8 mouse cellular contexts compared by ENCODE assay signal in genomic region chr7:140903212-140903611, GRCm38 (mm10). TPM values are rescaled to one million over a fixed set of nuclear protein-coding genes. Genes with fewer than 3 reads are reported as not detected.
DNase-seq lines count a peak whose midpoint lies in the region; ATAC-seq and TF ChIP-seq lines count a peak whose summit lies in the region.

No protein-coding gene starts in this region.

- no peaks in the 10 kb centered on the region for H3K27me3 ChIP-seq in MEL (ENCODE audit: control insufficient read depth in 1 of 2, insufficient read depth in 2 of 2, low read length in 2 of 2)
- no peaks in the 10 kb centered on the region for H3K27me3 ChIP-seq in forebrain, embryonic 15.5 days
- H3K27me3 ChIP-seq in hindbrain, embryonic 16.5 days (replicated peaks; ENCODE audit: control insufficient read depth, insufficient read depth, low read length): no peaks in the 10 kb centered on the region

- no peaks in the 10 kb centered on the region for H3K9me3 ChIP-seq in MEL (replicated peaks; ENCODE audit: insufficient read depth, low read length)
- H3K9me3 ChIP-seq in forebrain, embryonic 15.5 days: no peaks in the 10 kb centered on the region
- no peaks in the 10 kb centered on the region for H3K9me3 ChIP-seq in hindbrain, embryonic 16.5 days (ENCODE audit: control insufficient read depth, low read length)

- no peak for TF ChIP-seq EP300 in MEL (IDR thresholded peaks at IDR 0.05; ENCODE audit: low read depth in 1 of 2, low read length in 2 of 2)

- H3K27ac ChIP-seq in MEL (ENCODE audit: control insufficient read depth, low read depth, low read length): no peak overlapping the region
- no peak overlapping the region for H3K27ac ChIP-seq in forebrain, embryonic 15.5 days (replicated peaks)
- no peak overlapping the region for H3K27ac ChIP-seq in hindbrain, embryonic 16.5 days (ENCODE audit: low read depth, low read length)
- no peak overlapping the region for H3K27ac ChIP-seq in left cerebral cortex, adult 2 months

- H3K79me2 ChIP-seq in MEL (ENCODE audit: control insufficient read depth, insufficient read depth, low read length, poor library complexity): no peaks in the 10 kb centered on the region

- no peak overlapping the region for H3K4me3 ChIP-seq in MEL (ENCODE audit: control insufficient read depth in 1 of 2, insufficient read depth in 1 of 2, low read depth in 2 of 2, low read length in 2 of 2)
- no peak overlapping the region for H3K4me3 ChIP-seq in forebrain, embryonic 15.5 days
- H3K4me3 ChIP-seq in hindbrain, embryonic 16.5 days (ENCODE audit: low read length): no peak overlapping the region
- no peak overlapping the region for H3K4me3 ChIP-seq in left cerebral cortex, adult 2 months

- no peaks in the 10 kb centered on the region for H3K4me1 ChIP-seq in MEL (ENCODE audit: control insufficient read depth in 1 of 2, insufficient read depth in 2 of 2, low read length in 2 of 2)
- H3K4me1 ChIP-seq in forebrain, embryonic 15.5 days: no peaks in the 10 kb centered on the region
- no peaks in the 10 kb centered on the region for H3K4me1 ChIP-seq in hindbrain, embryonic 16.5 days (ENCODE audit: control insufficient read depth, insufficient read depth, low read depth, low read length)

- TF ChIP-seq RAD21 in MEL (IDR thresholded peaks at IDR 0.05; ENCODE audit: low read depth, low read length): peak; percentile 98

- TF ChIP-seq CTCF in MEL (IDR thresholded peaks at IDR 0.05 in 2 of 3, conservative IDR thresholded peaks at IDR 0.05 in 1 of 3; ENCODE audit: control insufficient read depth in 1 of 3, insufficient read depth in 1 of 3, low read depth in 2 of 3, low read length in 3 of 3, poor library complexity in 1 of 3, severe bottlenecking in 1 of 3): peak; percentile 94 to 96 (median 94)
- TF ChIP-seq CTCF in left cerebral cortex, adult 2 months (IDR thresholded peaks at IDR 0.05): peak; percentile 98

- DNase-seq in MEL (ENCODE audit: low read depth, low spot score): peak; percentile 70
- peak; percentile 63 for DNase-seq in cerebellum, adult 11 months
- DNase-seq in left cerebral cortex, adult 2 months (ENCODE audit: extremely low spot score in 1 of 2, low spot score in 2 of 2): peak; percentile 66 to 82
- peak; percentile 74 to 84 for DNase-seq in right cerebral cortex, postnatal 10 days (ENCODE audit: low spot score in 2 of 2)
- peak; percentile 66 to 76 for DNase-seq in urinary bladder, postnatal 36 days (ENCODE audit: low spot score in 2 of 2)

- no peak for TF ChIP-seq POLR2A in MEL (IDR thresholded peaks at IDR 0.05; ENCODE audit: control insufficient read depth in 1 of 2, insufficient read depth in 1 of 2, low read depth in 1 of 2, low read length in 2 of 2, poor library complexity in 1 of 2)

- 0 out of 2 replicates have a peak, but pooled peaks have one; percentile 41 for ATAC-seq in forebrain, embryonic 15.5 days (replicated peaks)
- ATAC-seq in hindbrain, embryonic 16.5 days: peak; percentile 37
- peak; percentile 86 for ATAC-seq in megakaryocyte progenitor cell, adult 5-6 weeks (replicated peaks; ENCODE audit: poor library complexity)

- no peaks in the 10 kb centered on the region for H3K36me3 ChIP-seq in MEL (ENCODE audit: control insufficient read depth in 1 of 2, insufficient read depth in 2 of 2, low read length in 2 of 2)
- H3K36me3 ChIP-seq in forebrain, embryonic 15.5 days: peaks cover 8% of the 10 kb centered on the region; the same call in 1 of the 2 replicates
- peaks cover 9% of the 10 kb centered on the region for H3K36me3 ChIP-seq in hindbrain, embryonic 16.5 days (ENCODE audit: control insufficient read depth, insufficient read depth, low read length)

- 22% methylated on average over 13 of the region's 13 CpGs for WGBS in forebrain, embryonic 15.5 days
- 25% methylated on average over 13 of the region's 13 CpGs for WGBS in hindbrain, embryonic 16.5 days

- intact Hi-C loops in left cerebral cortex, adult 2 months (cut with DNase I): loop anchor here (1.0 to 5.0 kb wide), 2 partner anchors 59 to 826 kb away; no protein-coding TSS in a partner anchor

- no peak overlapping the region for H3K4me2 ChIP-seq in forebrain, embryonic 15.5 days (replicated peaks)
- no peak overlapping the region for H3K4me2 ChIP-seq in hindbrain, embryonic 16.5 days (ENCODE audit: low read length)

- peak overlapping the region; percentile 12; the same call in 1 of the 2 replicates for H3K9ac ChIP-seq in MEL (ENCODE audit: control insufficient read depth, low read depth, low read length, poor library complexity, severe bottlenecking)
- peak overlapping the region; percentile 18; the same call in 1 of the 2 replicates for H3K9ac ChIP-seq in forebrain, embryonic 15.5 days (replicated peaks)
- peak overlapping the region; percentile 36; the same call in 1 of the 2 replicates for H3K9ac ChIP-seq in hindbrain, embryonic 16.5 days (ENCODE audit: low read depth, low read length)

TF ChIP-seq in MEL, 35 proteins besides CTCF, POLR2A, EP300 and RAD21:
- TF ChIP-seq POLR2AphosphoS5 (IDR thresholded peaks at IDR 0.05; ENCODE audit: borderline replicate concordance, low read depth, low read length): no peak
- peak; percentile 41; the same call in 1 of the 2 replicates for TF ChIP-seq SIN3A (IDR thresholded peaks at IDR 0.05; ENCODE audit: low read length)
- no peak for TF ChIP-seq HCFC1 (IDR thresholded peaks at IDR 0.05; ENCODE audit: low read depth, low read length)
- peak; percentile 89 for TF ChIP-seq MYC (IDR thresholded peaks at IDR 0.05; ENCODE audit: low read depth, low read length)
- TF ChIP-seq TAL1 (IDR thresholded peaks at IDR 0.05; ENCODE audit: low read length): no peak
- TF ChIP-seq MAX (IDR thresholded peaks at IDR 0.05; ENCODE audit: low read length): peak; percentile 78
- peak; percentile 98 for TF ChIP-seq SMC3 (IDR thresholded peaks at IDR 0.05; ENCODE audit: low read depth, low read length)
- peak; percentile 73; the same call in 1 of the 2 replicates for TF ChIP-seq BHLHE40 (IDR thresholded peaks at IDR 0.05; ENCODE audit: borderline replicate concordance, low read depth, low read length)
- no peak for TF ChIP-seq MAFK (IDR thresholded peaks at IDR 0.05; ENCODE audit: borderline replicate concordance, low read depth, low read length)
- TF ChIP-seq ZC3H11A (IDR thresholded peaks at IDR 0.05; ENCODE audit: low read depth, low read length): peak; percentile 89
- TF ChIP-seq MXI1 (IDR thresholded peaks at IDR 0.05; ENCODE audit: low read depth, low read length): peak; percentile 51; the same call in 1 of the 2 replicates

RNA-seq across cellular contexts. Expression of gene Cox8b, which starts 3.0 kb away (rescaled TPM):
- total RNA-seq in MEL (2012; rRNA removed): not detected in 2 replicates
- not detected for polyA plus RNA-seq in MEL (2012; ENCODE audit: insufficient read depth in 1 of 2, insufficient read length in 2 of 2, low read depth in 1 of 2, low replicate concordance in 2 of 2, missing spikeins in 1 of 2)
- not detected in 2 replicates for polyA plus RNA-seq in forebrain, embryonic 15.5 days (2015; fragmentation: Nextera tagmentation; extraction: Ambion mirVana)
- polyA plus RNA-seq in hindbrain, embryonic 16.5 days (2015; fragmentation: Nextera tagmentation; extraction: Ambion mirVana): 2.0 TPM in 1 of 2 replicates, not detected in the other
- 1 to 10 TPM in 1 of 2 experiments, not detected in 1; 2.0 TPM for total RNA-seq in left cerebral cortex, adult 2 months (2021)
- total RNA-seq in megakaryocyte progenitor cell, adult 5-6 weeks (2015): not detected in 2 replicates
- not detected in 2 replicates for total RNA-seq in megakaryocyte progenitor cell, adult 5-6 weeks (2017)

RNA-seq across cellular contexts. Expression of gene Nlrp6, which starts 17.5 kb away (rescaled TPM):
- total RNA-seq in MEL (2012; rRNA removed): not detected in 2 replicates
- not detected for polyA plus RNA-seq in MEL (2012; ENCODE audit: insufficient read depth in 1 of 2, insufficient read length in 2 of 2, low read depth in 1 of 2, low replicate concordance in 2 of 2, missing spikeins in 1 of 2)
- polyA plus RNA-seq in forebrain, embryonic 15.5 days (2015; fragmentation: Nextera tagmentation; extraction: Ambion mirVana): 0.24 and 0.28 TPM in 2 replicates
- 0.65 and 0.75 TPM in 2 replicates for polyA plus RNA-seq in hindbrain, embryonic 16.5 days (2015; fragmentation: Nextera tagmentation; extraction: Ambion mirVana)
- 1 to 10 TPM in 1 of 2 experiments, under 1 TPM in 1; 0.68 to 1.2 TPM for total RNA-seq in left cerebral cortex, adult 2 months (2021)
- total RNA-seq in megakaryocyte progenitor cell, adult 5-6 weeks (2015): not detected in 2 replicates
- not detected in 2 replicates for total RNA-seq in megakaryocyte progenitor cell, adult 5-6 weeks (2017)

RNA-seq across cellular contexts. Expression of gene Sirt3, which starts 21.1 kb away (rescaled TPM):
- total RNA-seq in MEL (2012; rRNA removed): 16.0 and 16.1 TPM in 2 replicates
- 10 to 100 TPM in 1 of 2 experiments, not detected in 1; 19.5 TPM for polyA plus RNA-seq in MEL (2012; ENCODE audit: insufficient read depth in 1 of 2, insufficient read length in 2 of 2, low read depth in 1 of 2, low replicate concordance in 2 of 2, missing spikeins in 1 of 2)
- polyA plus RNA-seq in forebrain, embryonic 15.5 days (2015; fragmentation: Nextera tagmentation; extraction: Ambion mirVana): 33.6 and 36.5 TPM in 2 replicates
- 60.8 and 70.6 TPM in 2 replicates for polyA plus RNA-seq in hindbrain, embryonic 16.5 days (2015; fragmentation: Nextera tagmentation; extraction: Ambion mirVana)
- 10 to 100 TPM; 72.2 to 76.5 TPM for total RNA-seq in left cerebral cortex, adult 2 months (2021)
- total RNA-seq in megakaryocyte progenitor cell, adult 5-6 weeks (2015): 22.9 and 23.0 TPM in 2 replicates
- total RNA-seq in megakaryocyte progenitor cell, adult 5-6 weeks (2017): 30.0 and 31.9 TPM in 2 replicates

RNA-seq across cellular contexts. Expression of gene Psmd13, which starts 21.4 kb away (rescaled TPM):
- total RNA-seq in MEL (2012; rRNA removed): 165 and 191 TPM in 2 replicates
- polyA plus RNA-seq in MEL (2012; ENCODE audit: insufficient read depth in 1 of 2, insufficient read length in 2 of 2, low read depth in 1 of 2, low replicate concordance in 2 of 2, missing spikeins in 1 of 2): 100 to 1,000 TPM in 1 of 2 experiments, not detected in 1; 215 TPM
- polyA plus RNA-seq in forebrain, embryonic 15.5 days (2015; fragmentation: Nextera tagmentation; extraction: Ambion mirVana): 283 and 287 TPM in 2 replicates
- 259 and 260 TPM in 2 replicates for polyA plus RNA-seq in hindbrain, embryonic 16.5 days (2015; fragmentation: Nextera tagmentation; extraction: Ambion mirVana)
- 100 to 1,000 TPM; 101 to 107 TPM for total RNA-seq in left cerebral cortex, adult 2 months (2021)
- 85.9 and 103 TPM in 2 replicates for total RNA-seq in megakaryocyte progenitor cell, adult 5-6 weeks (2015)
- 197 and 208 TPM in 2 replicates for total RNA-seq in megakaryocyte progenitor cell, adult 5-6 weeks (2017)

RNA-seq across cellular contexts. Expression of gene Pgghg, which starts 38.0 kb away (rescaled TPM):
- total RNA-seq in MEL (2012; rRNA removed): 3.0 and 3.2 TPM in 2 replicates
- polyA plus RNA-seq in MEL (2012; ENCODE audit: insufficient read depth in 1 of 2, insufficient read length in 2 of 2, low read depth in 1 of 2, low replicate concordance in 2 of 2, missing spikeins in 1 of 2): 1 to 10 TPM in 1 of 2 experiments, not detected in 1; 7.2 TPM
- 8.5 and 8.7 TPM in 2 replicates for polyA plus RNA-seq in forebrain, embryonic 15.5 days (2015; fragmentation: Nextera tagmentation; extraction: Ambion mirVana)
- 8.3 and 10.4 TPM in 2 replicates for polyA plus RNA-seq in hindbrain, embryonic 16.5 days (2015; fragmentation: Nextera tagmentation; extraction: Ambion mirVana)
- 1 to 10 TPM; 4.5 to 4.7 TPM for total RNA-seq in left cerebral cortex, adult 2 months (2021)
- 5.1 and 7.3 TPM in 2 replicates for total RNA-seq in megakaryocyte progenitor cell, adult 5-6 weeks (2015)
- 8.2 and 9.0 TPM in 2 replicates for total RNA-seq in megakaryocyte progenitor cell, adult 5-6 weeks (2017)
